Mouse (Mus musculus): Measurements from ENCODE around the gene Zc3h13.

The Zc3h13 gene

DNA sequence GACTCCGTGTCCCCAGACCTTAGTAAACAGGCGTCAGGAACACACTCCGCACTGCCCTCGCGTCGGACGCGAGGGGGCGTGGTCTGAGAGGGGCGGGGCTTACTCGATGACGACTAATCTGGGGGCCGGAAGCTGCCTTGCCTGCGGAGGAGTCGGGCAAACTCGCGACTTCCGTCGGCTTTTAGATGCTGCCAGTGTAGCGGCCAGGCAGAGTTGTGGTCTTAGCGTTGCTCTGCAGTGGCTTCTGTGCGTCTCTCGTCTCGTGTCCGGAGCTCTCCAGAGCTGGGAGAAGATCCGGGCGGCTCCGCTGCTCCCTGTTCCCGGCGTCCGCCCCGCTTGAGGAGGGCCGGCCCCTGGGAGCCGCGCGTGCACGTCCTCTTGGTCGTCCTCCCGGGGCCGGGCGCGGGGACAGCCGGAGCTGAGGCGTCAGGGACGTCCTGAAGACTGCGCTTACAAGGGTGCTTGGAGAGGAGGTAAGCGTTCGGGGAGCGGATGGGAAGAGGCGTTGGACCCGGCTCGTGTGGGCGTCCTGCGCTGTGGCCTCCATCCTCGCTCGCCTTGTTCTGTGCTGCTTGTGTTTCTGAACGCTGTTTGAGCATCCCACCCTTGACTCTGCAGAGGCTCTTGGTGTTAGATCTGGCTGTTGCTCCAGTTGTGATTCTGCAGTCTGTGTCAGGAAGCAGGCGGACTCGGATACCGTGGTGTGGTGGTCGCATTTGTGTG is at the start of gene Zc3h13:
Gene Zc3h13, plus strand, starts transcription at position 181 of the 723 bp plus-strand sequence.
- ATAC-seq (ENCODE audit: low TSS enrichment): peak; percentile 95

DNA sequence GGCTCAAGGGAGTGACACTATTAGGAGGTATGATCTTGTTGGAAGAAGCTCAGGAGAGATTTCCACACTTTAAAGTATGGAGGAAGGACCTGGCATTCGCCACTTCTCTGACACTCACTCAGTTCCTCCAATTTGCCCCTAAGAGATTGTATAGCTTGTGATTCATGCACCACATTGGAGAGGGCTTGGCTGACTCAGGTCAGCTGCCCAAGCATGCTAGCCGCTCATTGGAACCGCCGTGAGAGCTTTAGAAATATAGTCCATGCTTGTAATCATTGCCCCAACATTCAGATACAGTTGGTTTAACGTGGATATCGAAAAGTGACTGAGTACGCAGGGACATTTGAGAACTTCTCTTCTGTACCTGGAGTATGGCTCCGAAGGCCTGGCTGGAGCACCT is 48.6 kb upstream of the Zc3h13 start:
- 0 out of 2 replicates have a peak, but pooled peaks have one; percentile 4 for ATAC-seq (ENCODE audit: low TSS enrichment)

DNA sequence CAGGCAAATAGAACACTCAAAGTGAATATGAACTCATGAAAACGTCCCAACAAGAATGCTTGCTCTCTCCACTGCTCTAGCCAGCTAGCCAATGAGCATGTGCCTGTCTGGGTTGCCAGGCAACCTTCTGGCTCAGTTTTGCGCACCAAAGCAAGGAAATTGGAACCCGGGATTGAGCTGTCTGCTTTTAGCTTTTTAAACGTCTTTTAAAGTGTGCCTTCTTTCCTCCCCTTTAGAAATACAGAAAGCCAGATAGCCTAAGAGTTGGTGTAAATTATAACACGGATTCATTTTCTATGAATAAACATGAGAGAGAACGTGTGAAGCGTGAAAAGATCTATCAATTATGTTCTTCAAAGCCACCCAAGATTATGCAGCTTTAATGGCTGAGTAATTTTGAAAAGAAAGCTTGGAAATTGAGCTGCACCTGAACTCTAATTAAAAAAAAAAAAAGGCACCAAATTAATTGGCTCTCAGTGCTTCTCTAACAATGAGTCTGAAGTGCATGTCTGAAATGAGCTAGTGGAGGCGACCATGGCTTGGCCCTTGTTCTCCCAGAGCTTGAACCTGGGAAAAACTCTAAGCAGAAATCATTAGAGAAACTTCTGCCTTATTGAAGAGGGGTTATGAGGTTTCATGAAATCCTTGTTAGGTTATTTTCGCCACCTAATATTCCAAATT is 48.1 kb upstream of the Zc3h13 start:
- ATAC-seq (ENCODE audit: low TSS enrichment): peak; percentile 98

DNA sequence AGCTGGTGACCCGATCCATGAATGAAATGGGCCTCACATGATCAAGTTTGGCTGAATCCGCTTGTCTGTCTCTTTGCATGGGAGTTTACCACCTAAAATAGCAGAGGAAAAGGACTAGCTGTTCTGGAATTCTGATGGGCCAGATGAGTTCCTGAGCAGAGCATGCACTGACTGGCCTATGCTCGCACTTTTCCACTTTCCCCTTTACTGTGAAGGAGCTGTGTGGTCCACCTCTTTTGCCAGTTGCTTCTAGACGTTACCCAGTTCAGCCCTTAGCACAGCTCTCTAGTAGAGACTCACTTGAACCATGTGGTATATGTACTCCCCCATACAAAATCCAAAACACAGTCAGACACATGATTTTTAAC is 47.6 kb upstream of the Zc3h13 start:
- no peak for ATAC-seq (ENCODE audit: low TSS enrichment)

DNA sequence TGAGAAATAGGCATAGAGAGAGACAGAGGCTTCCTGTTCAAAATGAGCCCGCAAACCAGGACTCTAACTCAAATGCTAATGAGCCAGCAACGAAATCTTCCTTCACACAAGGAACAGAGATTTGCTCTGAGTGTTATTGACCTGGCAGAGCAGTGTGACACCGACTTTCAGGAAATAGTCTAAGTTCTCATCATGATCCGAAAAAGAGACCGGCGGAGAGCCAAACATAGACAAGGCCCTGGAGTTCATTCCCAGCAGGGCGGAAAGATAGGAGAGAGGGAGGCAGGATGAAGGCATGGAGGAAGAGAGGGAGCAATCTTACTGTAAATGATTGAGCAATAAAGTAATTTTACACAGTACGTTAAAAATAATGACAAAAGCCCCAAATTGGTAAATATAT is 47.1 kb upstream of the Zc3h13 start:
- ATAC-seq (ENCODE audit: low TSS enrichment): no peak

DNA sequence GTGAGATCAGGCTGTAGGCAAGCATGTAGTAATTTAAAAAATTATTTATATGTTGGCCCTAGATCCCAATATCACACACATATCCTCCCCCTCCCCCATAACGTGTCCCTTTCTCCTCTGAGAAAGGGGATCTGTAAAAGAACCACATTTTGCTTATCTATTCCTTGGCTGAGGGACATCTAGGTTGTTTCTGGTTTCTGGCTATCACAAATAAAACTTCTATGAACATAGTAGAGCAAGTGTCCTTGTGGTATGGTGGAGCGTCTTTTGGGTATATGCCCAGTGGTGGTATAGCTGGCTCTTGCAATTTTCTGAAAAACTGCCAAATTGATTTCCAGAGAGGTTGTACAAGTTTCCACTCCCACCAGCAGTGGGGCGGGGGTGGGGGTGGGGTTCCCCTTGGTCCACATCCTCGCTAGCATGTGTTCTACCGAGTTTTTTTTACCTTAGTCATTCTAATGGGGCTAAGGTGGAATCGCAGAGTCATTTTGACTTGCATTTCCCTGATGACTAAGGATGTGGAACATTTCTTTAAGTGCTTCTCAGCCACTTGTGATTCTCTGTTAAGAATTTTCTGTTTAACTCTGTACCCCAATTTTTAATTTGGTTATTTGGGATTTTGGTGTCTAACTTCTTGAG is 46.0 kb upstream of the Zc3h13 start:
- ATAC-seq (ENCODE audit: low TSS enrichment): no peak

DNA sequence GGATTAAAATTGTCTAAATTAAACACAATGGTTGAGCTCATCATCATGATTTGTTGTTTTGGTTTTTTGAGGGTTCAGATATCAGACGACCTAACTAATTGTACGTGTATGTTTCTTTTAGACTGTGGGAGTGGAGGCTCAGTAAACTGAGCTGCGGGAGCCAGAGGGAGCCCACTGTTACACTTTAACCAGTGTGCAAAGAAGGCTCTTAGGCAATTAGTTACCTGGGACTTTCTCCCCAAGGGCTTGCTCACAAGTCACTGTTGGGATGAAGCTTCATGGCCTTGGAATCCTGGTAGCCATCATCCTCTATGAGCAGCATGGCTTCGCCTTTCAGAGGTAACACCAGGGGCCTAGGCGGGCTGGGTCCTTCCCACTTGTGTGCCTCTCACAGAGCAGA is 42.1 kb upstream of the Zc3h13 start, which contains the start of gene Cpb2:
Gene Cpb2, plus strand, starts transcription at position 201 of the 400 bp plus-strand sequence.
- no peak for ATAC-seq (ENCODE audit: low TSS enrichment)

DNA sequence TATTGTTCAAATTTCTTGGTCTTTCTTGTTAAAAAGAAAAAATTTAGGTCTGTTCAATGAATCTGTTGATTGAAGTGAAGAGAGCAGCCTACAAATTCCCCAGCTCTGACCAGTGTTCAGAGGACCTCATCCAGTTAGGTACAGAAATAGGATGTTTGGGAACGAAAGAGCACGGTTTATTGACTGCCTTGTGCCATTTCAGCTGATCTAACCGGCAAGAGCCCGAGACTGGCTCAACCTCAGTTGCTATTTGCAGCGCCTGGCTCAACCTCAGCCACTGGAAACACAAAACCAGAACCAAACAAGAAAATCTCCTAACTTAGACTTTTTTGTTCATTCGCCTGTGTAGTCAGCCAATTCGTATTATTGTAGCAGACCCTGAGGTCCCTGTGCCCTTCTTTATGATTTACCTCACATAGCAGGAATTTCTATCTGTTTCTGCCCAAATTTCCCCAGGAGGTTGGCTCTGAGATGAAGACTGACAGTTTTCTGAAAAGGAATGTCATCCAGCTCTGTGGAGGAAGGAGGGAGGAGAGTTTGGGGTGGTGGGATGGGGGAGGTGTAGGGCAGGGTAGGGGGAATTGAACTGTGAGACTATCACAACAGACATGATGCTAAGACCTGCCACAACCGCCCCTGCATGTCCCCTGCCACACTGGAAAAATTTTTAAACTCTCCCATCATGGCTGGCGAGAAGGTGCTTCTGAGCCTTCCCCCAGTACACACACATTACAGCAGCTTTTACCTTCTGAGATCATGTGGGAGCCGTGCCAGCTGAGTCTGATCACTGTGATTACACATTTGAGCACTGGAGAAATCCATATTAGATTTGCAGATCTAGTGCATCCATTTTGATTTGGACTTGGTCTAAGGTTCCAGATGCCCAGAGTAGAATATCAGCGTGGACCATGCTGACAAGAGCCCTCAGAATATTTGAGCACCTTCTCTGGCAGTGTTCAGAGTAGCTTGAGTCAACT is 37.9 kb upstream of the Zc3h13 start:
- no peak for ATAC-seq (ENCODE audit: low TSS enrichment)

DNA sequence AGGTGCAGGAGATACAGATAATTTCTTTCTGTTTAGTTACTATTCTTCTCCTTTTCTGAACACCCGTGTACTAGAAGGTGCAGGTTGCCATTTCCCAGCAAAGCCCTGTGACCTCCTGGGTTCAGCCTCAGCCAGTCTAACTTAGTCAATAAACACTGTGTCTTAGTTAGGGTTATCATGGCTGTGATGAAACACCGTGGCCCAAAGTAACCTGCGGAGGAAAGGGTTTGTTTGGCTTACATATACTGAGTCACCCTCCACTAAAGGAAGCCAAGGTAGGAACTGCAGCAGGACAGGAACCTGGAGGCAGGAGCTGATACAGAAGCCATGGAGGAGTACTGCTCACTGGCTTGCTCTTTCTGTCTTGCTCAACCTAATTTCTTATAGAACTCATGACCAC is 33.7 kb upstream of the Zc3h13 start:
- no peak for ATAC-seq (ENCODE audit: low TSS enrichment)

DNA sequence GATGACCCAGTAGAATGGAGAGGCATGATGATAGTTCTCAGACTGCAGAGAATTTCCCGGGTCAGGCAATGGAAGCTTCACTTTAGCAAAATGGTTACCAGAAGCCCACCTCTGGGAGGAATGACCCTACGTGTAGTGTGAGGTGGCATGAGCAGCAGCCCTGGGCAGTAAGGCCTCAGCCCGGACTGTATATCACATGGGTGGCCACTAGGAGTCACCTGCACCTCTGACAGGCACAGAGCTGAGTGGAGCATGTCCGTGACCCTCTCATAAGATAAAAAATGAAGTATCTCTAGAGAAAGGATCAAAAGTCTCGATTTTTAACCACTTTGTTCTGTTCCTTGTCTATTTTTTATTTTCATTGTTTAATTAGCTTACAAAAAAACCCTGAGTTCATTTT is 27.7 kb upstream of the Zc3h13 start:
- no peak for ATAC-seq (ENCODE audit: low TSS enrichment)

DNA sequence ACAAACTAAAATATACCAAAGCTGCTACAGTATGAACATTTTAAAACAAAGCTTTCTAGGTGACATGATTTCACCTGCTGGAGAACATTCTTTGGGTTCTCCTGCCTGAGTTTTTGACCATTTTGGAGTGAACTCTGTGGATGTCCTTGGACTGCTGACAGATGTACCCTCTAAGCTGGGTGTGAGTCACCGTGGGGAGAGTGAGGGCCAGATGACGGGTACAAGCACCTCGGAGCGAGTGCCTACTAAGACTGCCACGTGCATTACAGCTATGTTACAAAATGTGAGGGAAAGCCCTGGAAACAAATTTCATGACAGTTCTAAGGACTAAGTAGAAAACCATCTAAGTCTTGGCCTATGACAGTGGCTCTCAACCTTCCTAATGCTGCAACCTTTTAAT is 14.6 kb upstream of the Zc3h13 start:
- no peak for ATAC-seq (ENCODE audit: low TSS enrichment)

DNA sequence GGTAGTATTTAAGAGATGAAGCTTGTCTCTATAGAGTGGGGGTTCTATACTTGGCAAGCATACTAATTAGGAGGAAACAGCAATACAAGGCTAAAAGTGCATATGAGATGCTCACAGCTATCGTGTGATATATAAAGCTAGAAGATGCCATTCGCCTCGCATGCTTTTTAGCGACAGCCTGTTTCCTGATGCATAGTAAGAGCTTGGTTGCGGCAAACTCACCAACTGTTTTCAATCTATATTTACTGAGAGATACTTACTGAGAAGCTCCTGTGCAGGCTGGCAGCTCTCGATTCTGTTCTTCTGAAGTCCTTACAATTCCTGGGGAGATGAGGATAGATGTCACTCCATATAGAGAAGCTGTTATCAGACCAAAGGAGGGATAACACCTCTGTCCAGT is 4.5 kb upstream of the Zc3h13 start:
- no peak for ATAC-seq (ENCODE audit: low TSS enrichment)

DNA sequence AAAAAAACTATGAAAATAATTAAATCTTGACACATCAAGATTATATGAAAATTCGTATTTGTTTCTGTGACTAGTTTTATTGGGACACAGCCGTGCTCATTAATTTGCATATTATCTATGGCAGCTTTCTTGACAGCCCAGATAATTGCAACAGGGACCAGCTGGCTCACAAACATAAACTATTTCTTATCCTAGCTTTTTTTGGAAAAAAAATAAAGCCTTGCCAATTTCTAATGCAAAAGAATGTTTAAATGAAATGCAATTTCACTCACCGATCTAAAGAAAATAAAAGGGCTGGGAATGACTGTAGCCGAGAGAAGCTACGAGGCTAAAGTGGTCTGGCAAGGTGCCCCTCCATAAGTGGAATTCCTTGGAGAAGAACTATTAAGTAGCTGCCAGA is 3.8 kb upstream of the Zc3h13 start:
- no peak for ATAC-seq (ENCODE audit: low TSS enrichment)

DNA sequence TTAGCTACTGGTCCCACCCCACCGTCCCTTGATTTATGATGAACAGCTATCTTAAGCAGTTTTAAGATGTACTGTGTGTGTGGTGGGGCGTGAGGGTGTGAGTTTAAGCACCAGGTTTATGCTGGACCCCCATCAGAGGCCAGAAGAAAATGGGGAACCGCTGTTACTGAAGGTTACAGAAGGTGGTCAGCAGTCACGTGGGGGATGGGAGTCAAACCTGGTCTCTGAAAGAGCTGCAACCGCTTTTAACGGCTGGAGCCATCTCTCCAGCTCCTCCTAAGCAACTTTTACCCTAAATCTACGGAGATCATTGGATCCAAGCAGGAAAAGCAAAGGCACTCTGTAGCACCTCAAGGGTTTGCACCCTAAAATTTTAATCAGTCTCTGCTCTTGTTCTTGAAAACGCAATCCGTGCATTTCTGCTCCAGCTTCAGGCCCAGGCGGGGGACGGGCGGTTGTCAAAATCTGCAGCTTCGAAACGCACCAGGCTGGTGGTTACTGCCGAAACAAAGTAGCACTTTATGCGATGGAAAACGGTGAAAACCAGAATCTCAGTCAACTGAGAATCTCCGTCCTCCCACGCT is 472 bp upstream of the Zc3h13 start:
- ATAC-seq (ENCODE audit: low TSS enrichment): peak; percentile 64

DNA sequence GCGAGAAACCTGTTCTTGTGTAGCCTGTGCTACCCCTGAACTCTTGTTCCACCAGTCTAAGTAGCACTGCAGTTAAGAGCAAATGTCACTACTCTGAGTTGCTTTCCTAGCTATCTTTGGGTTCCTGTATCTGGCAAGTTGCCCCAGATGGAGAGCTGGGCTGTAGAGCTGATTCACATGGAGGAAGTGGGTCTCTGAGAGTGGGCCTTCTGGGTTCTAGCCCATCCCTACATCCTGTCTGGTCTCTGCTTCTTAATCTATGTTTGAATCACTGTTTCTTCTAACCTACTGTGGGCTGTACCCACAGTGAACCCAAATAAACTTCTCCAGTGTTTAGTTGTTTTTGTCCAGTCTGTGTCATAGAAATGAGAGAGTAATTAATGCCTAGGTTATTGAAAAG is 16.9 kb downstream of the Zc3h13 start:
- ATAC-seq (ENCODE audit: low TSS enrichment): no peak

DNA sequence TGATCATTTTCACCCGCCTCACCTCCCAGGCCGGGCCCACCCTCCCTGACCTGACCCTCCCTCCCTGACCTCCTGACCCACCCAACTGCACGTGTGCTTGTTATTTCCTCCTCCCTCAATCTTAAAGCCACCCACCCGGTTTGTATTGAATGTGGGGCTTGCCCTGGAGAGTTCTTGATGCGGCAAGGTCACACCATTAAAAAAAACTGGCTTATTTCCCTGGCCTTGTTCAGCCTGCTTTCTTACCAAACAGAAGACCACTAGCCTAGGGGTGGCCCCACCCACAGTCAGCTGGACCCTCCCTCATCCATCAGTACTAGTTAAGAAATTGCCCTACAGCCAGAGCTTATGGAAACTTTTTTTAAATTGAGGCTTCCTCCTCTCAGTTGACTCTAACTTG is 19.6 kb downstream of the Zc3h13 start:
- no peak for ATAC-seq (ENCODE audit: low TSS enrichment)

DNA sequence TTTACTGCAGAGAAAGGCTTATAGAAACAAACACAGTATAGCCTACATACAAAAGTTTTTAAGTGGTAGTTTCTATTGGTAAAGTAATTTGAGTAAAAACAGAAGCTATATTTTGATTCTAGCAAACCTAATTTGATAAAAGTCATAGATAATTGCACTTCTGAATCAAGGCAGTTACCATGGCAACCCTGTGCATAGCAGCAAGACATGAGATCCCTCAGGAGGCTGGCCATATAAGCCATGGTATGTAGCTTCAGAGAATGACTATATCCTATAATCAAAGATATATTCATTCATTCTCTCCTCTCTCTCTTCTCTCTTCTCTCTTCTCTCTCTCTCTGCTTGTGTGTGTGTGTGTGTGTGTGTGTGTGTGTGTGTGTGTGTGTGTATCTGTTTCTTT is 23.7 kb downstream of the Zc3h13 start:
- ATAC-seq (ENCODE audit: low TSS enrichment): no peak

DNA sequence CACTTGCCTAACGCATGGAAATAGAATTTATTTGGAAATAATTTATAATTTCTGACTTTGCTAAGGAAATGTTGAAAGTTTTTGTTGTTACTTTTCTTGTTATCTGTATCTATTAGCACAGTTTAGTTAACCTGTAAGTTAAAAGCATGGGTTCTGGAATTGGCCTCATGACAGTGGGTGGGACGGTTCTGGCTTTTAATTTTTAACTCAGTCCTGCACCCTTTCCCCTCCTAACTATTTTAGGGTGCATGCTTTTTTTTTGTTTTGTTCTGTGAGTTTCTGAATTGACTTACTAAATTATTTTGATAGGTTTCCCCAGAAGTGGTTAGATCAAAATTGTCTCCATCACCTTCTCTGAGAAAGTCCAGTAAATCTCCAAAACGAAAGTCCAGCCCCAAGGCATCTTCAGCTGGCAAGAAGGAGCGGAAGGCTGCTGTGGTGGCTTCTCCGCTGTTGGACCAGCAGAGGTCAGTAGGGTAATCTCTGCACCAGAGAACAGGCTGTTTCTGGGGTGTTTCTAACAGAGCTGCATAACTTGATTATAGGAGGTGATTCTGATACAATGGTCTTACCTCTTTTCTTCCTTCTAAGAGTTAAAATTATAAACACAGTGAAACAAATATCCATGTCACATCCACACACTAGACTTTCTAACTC is 25.3 kb downstream of the Zc3h13 start:
- no peak for ATAC-seq (ENCODE audit: low TSS enrichment)

DNA sequence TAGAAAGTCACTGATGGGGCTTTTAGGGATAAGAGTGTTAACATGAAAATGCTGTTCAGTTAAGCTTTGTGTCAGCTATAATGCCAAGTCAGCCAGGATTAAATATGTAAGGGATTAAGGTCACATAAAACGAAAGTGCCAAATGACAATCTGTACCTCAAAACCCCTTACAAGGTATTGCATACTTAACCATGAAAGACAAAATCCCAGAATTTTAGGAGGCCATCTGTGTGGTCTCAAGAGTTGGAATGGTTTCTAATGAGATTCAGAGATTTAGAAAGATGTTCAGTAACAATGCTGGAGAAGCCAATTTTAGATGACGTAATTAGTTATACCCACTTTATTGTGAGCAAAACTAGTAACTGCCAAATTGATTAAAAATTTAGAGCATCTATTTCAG is 30.3 kb downstream of the Zc3h13 start:
- no peak for ATAC-seq (ENCODE audit: low TSS enrichment)

DNA sequence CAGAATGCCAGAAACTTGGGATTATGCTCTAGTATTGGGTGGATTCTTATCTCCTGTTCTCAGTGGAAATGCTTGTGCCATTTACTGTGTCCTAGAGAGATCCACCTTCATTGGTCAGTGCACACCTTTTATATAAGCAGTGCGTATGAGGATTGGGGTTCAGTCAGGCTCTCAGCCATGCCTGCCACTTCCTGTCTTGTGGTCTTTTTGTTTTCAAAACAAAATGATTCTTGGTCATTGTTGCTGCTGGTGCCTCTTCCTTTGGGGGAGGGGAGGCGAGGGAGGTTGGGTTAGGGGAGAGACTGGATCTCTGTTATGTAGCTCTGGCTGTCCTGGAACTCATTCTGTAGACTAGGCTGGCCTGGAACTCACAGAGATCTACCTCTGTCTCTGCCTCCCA is 34.6 kb downstream of the Zc3h13 start:
- ATAC-seq (ENCODE audit: low TSS enrichment): no peak

DNA sequence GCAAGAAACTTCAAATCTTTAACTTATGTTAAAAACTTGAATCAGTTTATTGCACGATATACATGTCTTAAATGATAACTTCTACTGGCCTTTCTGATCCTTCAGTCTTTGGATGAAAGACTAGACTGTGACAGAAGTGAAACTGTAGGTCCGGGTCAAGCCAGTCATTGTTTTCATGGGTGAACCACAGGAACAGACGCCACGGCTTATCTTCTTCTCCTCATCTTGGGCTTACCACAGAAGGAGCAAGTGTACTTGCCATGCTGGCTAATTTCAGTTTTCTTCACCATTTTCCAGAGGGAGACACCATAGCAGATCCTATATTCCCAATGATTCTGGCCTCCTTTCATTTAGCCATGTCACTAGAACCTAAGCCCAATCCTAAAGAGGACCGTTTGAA is 36.1 kb downstream of the Zc3h13 start:
- ATAC-seq (ENCODE audit: low TSS enrichment): no peak
